Comparison of ENCODE assay signal across 15 mouse cellular contexts in genomic region chr19:47017831-47018230, GRCm38 (mm10). TPM values are rescaled to one million over a fixed set of nuclear protein-coding genes. Genes with fewer than 3 reads are reported as not detected.
A peak's percentile ranks its signal among the peaks of the same experiment; 100 is the strongest.
DNase-seq lines count a peak whose midpoint lies in the region; ATAC-seq lines count a peak whose summit lies in the region.
"Had no signal": no experiment of that assay in that cellular context is flagged by ENCODE, and none has a peak within 500 bp of the region (broad histone marks: within the 10 kb centered on the region; RNA-seq: fewer than 3 reads in every experiment).

No protein-coding gene starts in this region.

- no peaks in the 10 kb centered on the region for H3K36me3 ChIP-seq in forebrain, embryonic 11.5 days (ENCODE audit: control insufficient read depth, insufficient read depth, low read length)
- peaks cover 18% of the 10 kb centered on the region for H3K36me3 ChIP-seq in hindbrain, embryonic 16.5 days (ENCODE audit: control insufficient read depth, insufficient read depth, low read length)
- peaks cover 21% of the 10 kb centered on the region for H3K36me3 ChIP-seq in neural tube, embryonic 15.5 days
- no peaks in the 10 kb centered on the region for H3K36me3 ChIP-seq in intestine, embryonic 16.5 days (ENCODE audit: control insufficient read depth, insufficient read depth, low read length)
- H3K36me3 ChIP-seq: embryonic facial prominence, embryonic 15.5 days; G1E had no signal

- H3K9me3 ChIP-seq in forebrain, embryonic 11.5 days (ENCODE audit: control insufficient read depth, low read length): no peaks in the 10 kb centered on the region
- no peaks in the 10 kb centered on the region for H3K9me3 ChIP-seq in hindbrain, embryonic 16.5 days (ENCODE audit: control insufficient read depth, low read length)
- H3K9me3 ChIP-seq in neural tube, embryonic 15.5 days (replicated peaks): no peaks in the 10 kb centered on the region
- no peaks in the 10 kb centered on the region for H3K9me3 ChIP-seq in intestine, embryonic 16.5 days (ENCODE audit: control insufficient read depth, low read length)
- H3K9me3 ChIP-seq: embryonic facial prominence, embryonic 15.5 days had no signal

- H3K27me3 ChIP-seq in forebrain, embryonic 11.5 days (ENCODE audit: control insufficient read depth, insufficient read depth, low read length): peaks cover 36% of the 10 kb centered on the region
- H3K27me3 ChIP-seq in hindbrain, embryonic 16.5 days (replicated peaks; ENCODE audit: control insufficient read depth, insufficient read depth, low read length): peaks cover 2% of the 10 kb centered on the region
- 0 out of 2 replicates have a peak, but pooled peaks cover 2% of the 10 kb centered on the region for H3K27me3 ChIP-seq in neural tube, embryonic 15.5 days (replicated peaks)
- peaks cover 43% of the 10 kb centered on the region for H3K27me3 ChIP-seq in intestine, embryonic 16.5 days (replicated peaks; ENCODE audit: control insufficient read depth, insufficient read depth, low read length)

- H3K4me1 ChIP-seq in forebrain, embryonic 11.5 days (replicated peaks; ENCODE audit: control insufficient read depth, insufficient read depth, low read length): peaks cover 8% of the 10 kb centered on the region
- peaks cover 11% of the 10 kb centered on the region for H3K4me1 ChIP-seq in hindbrain, embryonic 16.5 days (ENCODE audit: control insufficient read depth, insufficient read depth, low read depth, low read length)
- H3K4me1 ChIP-seq in neural tube, embryonic 15.5 days: peaks cover 30% of the 10 kb centered on the region
- peaks cover 13% of the 10 kb centered on the region for H3K4me1 ChIP-seq in intestine, embryonic 16.5 days (ENCODE audit: control insufficient read depth, insufficient read depth, low read length)

- 6% methylated on average over 3 of the region's 3 CpGs for WGBS in forebrain, embryonic 11.5 days
- 2% methylated on average over 3 of the region's 3 CpGs for WGBS in hindbrain, embryonic 16.5 days
- 2% methylated on average over 3 of the region's 3 CpGs for WGBS in neural tube, embryonic 15.5 days
- WGBS in intestine, embryonic 16.5 days: 6% methylated on average over 3 of the region's 3 CpGs

- no peak for ATAC-seq in forebrain, embryonic 11.5 days (replicated peaks; ENCODE audit: low FRiP score)
- no peak for ATAC-seq in hindbrain, embryonic 16.5 days
- ATAC-seq in neural tube, embryonic 15.5 days (ENCODE audit: low FRiP score): no peak
- no peak for ATAC-seq in intestine, embryonic 16.5 days

- H3K4me3 ChIP-seq in forebrain, embryonic 11.5 days (ENCODE audit: low read depth, low read length): peak overlapping the region; percentile 15
- H3K4me3 ChIP-seq in hindbrain, embryonic 16.5 days (ENCODE audit: low read length): peak overlapping the region; percentile 50
- peak overlapping the region; percentile 50 for H3K4me3 ChIP-seq in neural tube, embryonic 15.5 days (replicated peaks)
- no peak overlapping the region for H3K4me3 ChIP-seq in intestine, embryonic 16.5 days (ENCODE audit: low read length)
- H3K4me3 ChIP-seq: embryonic facial prominence, embryonic 15.5 days had no signal

- peak overlapping the region; percentile 37; the same call in 1 of the 2 replicates for H3K27ac ChIP-seq in forebrain, embryonic 11.5 days (ENCODE audit: low read depth, low read length)
- H3K27ac ChIP-seq in hindbrain, embryonic 16.5 days (ENCODE audit: low read depth, low read length): peak overlapping the region; percentile 71
- H3K27ac ChIP-seq in neural tube, embryonic 15.5 days (replicated peaks): peak overlapping the region; percentile 80
- H3K27ac ChIP-seq in intestine, embryonic 16.5 days (ENCODE audit: low read length): no peak overlapping the region
- H3K27ac ChIP-seq: embryonic facial prominence, embryonic 15.5 days; kidney, postnatal 0 days had no signal

- H3K9ac ChIP-seq in forebrain, embryonic 11.5 days (ENCODE audit: low read length): peak overlapping the region; percentile 30
- H3K9ac ChIP-seq in hindbrain, embryonic 16.5 days (ENCODE audit: low read depth, low read length): peak overlapping the region; percentile 69
- H3K9ac ChIP-seq in neural tube, embryonic 15.5 days (replicated peaks): peak overlapping the region; percentile 85
- H3K9ac ChIP-seq in intestine, embryonic 16.5 days (ENCODE audit: low read depth, low read length): no peak overlapping the region
- H3K9ac ChIP-seq: embryonic facial prominence, embryonic 15.5 days had no signal

- H3K4me2 ChIP-seq in forebrain, embryonic 11.5 days (ENCODE audit: low read depth, low read length, severe bottlenecking): peak overlapping the region; percentile 13; the same call in 1 of the 2 replicates
- peak overlapping the region; percentile 69 for H3K4me2 ChIP-seq in hindbrain, embryonic 16.5 days (ENCODE audit: low read length)
- peak overlapping the region; percentile 76 for H3K4me2 ChIP-seq in neural tube, embryonic 15.5 days
- no peak overlapping the region for H3K4me2 ChIP-seq in intestine, embryonic 16.5 days (ENCODE audit: low read depth, low read length)
- H3K4me2 ChIP-seq: embryonic facial prominence, embryonic 15.5 days had no signal

- peak; percentile 60 for DNase-seq in brain, adult 2 months (ENCODE audit: low read depth, low spot score)
- no peak for DNase-seq in forebrain, embryonic 11.5 days (ENCODE audit: low spot score)
- no peak for DNase-seq in natural killer cell, adult 2 months (ENCODE audit: low spot score in 2 of 2)
- DNase-seq in cerebellum, adult 9-10 months: no peak
- DNase-seq: adrenal gland, adult 2 months; cerebellum, adult 11 months; gastrocnemius, postnatal 14 days; right cerebral cortex, postnatal 25 days had no signal

RNA-seq across cellular contexts. Expression of gene Nt5c2, which starts 2.9 kb away (rescaled TPM):
- polyA plus RNA-seq in forebrain, embryonic 11.5 days (2014; fragmentation: Nextera tagmentation; extraction: Ambion mirVana): 71.8 and 77.9 TPM in 2 replicates
- polyA plus RNA-seq in hindbrain, embryonic 16.5 days (2015; fragmentation: Nextera tagmentation; extraction: Ambion mirVana): 77.6 and 80.6 TPM in 2 replicates
- 72.1 and 78.5 TPM in 2 replicates for polyA plus RNA-seq in neural tube, embryonic 15.5 days (2015; fragmentation: Nextera tagmentation; extraction: Ambion mirVana)
- polyA plus RNA-seq in intestine, embryonic 16.5 days (2015; fragmentation: Nextera tagmentation; extraction: Ambion mirVana): 37.6 and 45.3 TPM in 2 replicates

RNA-seq across cellular contexts. Expression of gene Ina, which starts 3.3 kb away (rescaled TPM):
- polyA plus RNA-seq in forebrain, embryonic 11.5 days (2014; fragmentation: Nextera tagmentation; extraction: Ambion mirVana): 102 and 110 TPM in 2 replicates
- 413 and 454 TPM in 2 replicates for polyA plus RNA-seq in hindbrain, embryonic 16.5 days (2015; fragmentation: Nextera tagmentation; extraction: Ambion mirVana)
- polyA plus RNA-seq in neural tube, embryonic 15.5 days (2015; fragmentation: Nextera tagmentation; extraction: Ambion mirVana): 385 and 491 TPM in 2 replicates
- 5.6 and 7.9 TPM in 2 replicates for polyA plus RNA-seq in intestine, embryonic 16.5 days (2015; fragmentation: Nextera tagmentation; extraction: Ambion mirVana)
- polyA plus RNA-seq: G1E; liver, adult 2 months had no signal

RNA-seq across cellular contexts. Expression of gene Pcgf6, which starts 32.9 kb away (rescaled TPM):
- polyA plus RNA-seq in forebrain, embryonic 11.5 days (2014; fragmentation: Nextera tagmentation; extraction: Ambion mirVana): 35.1 and 37.3 TPM in 2 replicates
- polyA plus RNA-seq in hindbrain, embryonic 16.5 days (2015; fragmentation: Nextera tagmentation; extraction: Ambion mirVana): 26.8 and 30.2 TPM in 2 replicates
- 31.0 and 34.5 TPM in 2 replicates for polyA plus RNA-seq in neural tube, embryonic 15.5 days (2015; fragmentation: Nextera tagmentation; extraction: Ambion mirVana)
- 16.1 and 16.7 TPM in 2 replicates for polyA plus RNA-seq in intestine, embryonic 16.5 days (2015; fragmentation: Nextera tagmentation; extraction: Ambion mirVana)

RNA-seq across cellular contexts. Expression of gene Taf5, which starts 49.7 kb away (rescaled TPM):
- polyA plus RNA-seq in forebrain, embryonic 11.5 days (2014; fragmentation: Nextera tagmentation; extraction: Ambion mirVana): 10.6 and 11.8 TPM in 2 replicates
- 4.4 and 4.9 TPM in 2 replicates for polyA plus RNA-seq in hindbrain, embryonic 16.5 days (2015; fragmentation: Nextera tagmentation; extraction: Ambion mirVana)
- 4.9 and 5.6 TPM in 2 replicates for polyA plus RNA-seq in neural tube, embryonic 15.5 days (2015; fragmentation: Nextera tagmentation; extraction: Ambion mirVana)
- polyA plus RNA-seq in intestine, embryonic 16.5 days (2015; fragmentation: Nextera tagmentation; extraction: Ambion mirVana): 3.6 and 3.8 TPM in 2 replicates

Comparison
In these comparisons a context has a peak if more than half of its experiments do, and no peak if none do; other contexts are left out.
1. RNA of gene Ina, which starts 3.3 kb away (polyA plus RNA-seq): 385 to 491 TPM in neural tube, embryonic 15.5 days, 413 to 454 TPM in hindbrain, embryonic 16.5 days and 102 to 110 TPM in forebrain, embryonic 11.5 days; 5.6 to 7.9 TPM in intestine, embryonic 16.5 days; every median in the first group is over 10 times any median in the second.